Mouse (Mus musculus): ENCODE results near the gene Adsl. TPM values are rescaled to one million over a fixed set of nuclear protein-coding genes. Genes with fewer than 3 reads are reported as not detected.

Gene Adsl
- polyA plus RNA-seq, 1 experiment, result 47.2 TPM

- no peak for DNase-seq (ENCODE audit: low read depth)
Measured at GRCm38 (mm10) chr15:81006127-81006735, 57.9 kb downstream of the Adsl start.

GRCm38 (mm10) chr15:81007339-81007738 is 59.0 kb downstream of the Adsl start:
- no peak for DNase-seq (ENCODE audit: low read depth)

- DNase-seq (ENCODE audit: low read depth), result no peak
Measured at GRCm38 (mm10) chr15:81007905-81008304, 59.6 kb downstream of the Adsl start.

DNA sequence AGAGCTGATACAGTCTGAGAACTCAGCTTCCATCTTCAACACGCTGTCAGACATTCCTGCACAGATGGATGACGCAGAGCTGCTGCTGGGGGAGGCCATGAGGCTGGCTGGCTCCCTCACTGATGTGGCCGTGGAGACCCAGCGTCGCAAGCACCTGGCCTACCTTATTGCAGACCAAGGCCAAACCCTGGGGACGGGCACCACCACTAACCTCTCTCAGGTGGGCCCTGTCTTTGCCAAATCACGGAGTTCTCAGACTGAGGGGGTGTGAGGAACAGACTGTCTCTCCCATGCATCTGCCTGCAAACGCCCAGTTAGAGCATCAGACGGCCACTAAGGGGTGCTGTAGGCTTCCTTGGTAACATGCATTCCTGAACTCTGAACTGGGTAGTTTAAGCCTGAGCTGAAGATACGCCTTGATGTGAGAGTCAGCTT is 60.4 kb downstream of the Adsl start:
- DNase-seq (ENCODE audit: low read depth), result no peak

DNA sequence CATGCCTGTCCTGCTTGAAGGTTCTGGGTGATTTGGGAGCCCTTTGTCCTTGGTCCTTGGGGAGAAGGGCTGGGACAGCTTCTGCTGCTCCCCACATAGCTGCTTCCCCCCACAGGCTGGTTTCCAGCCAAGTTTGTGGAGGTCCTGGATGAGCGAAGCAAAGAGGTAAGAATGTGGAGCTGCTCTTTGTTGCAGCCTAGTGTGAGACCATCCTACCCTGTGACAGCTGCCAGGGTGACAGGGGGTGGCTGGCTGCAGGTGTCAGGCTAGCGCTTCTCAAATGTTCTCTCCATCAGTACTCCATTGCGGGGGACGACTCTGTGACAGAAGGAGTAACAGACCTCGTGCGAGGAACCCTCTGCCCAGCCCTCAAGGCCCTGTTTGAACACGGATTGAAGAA is 61.8 kb downstream of the Adsl start:
- no peak for DNase-seq (ENCODE audit: low read depth)

DNA sequence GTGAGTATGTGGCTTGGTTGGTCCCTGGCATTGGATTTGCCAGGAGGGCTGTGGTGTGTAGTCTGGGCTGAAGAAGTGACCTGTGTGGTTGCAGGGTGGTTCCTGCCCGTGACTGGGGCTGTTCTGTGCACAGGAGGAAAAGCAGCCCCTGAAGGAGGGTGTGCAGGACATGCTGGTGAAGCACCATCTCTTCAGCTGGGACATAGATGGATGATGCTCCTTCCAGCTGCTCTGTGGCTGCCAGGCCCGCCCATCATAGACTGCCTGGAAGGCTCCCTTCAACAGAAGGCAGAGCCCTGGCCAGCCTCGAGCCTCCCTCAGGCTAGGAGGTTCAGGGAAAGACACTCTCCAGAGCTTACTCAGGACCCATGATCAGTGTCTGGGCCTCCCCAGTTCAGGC is 63.2 kb downstream of the Adsl start:
- no peak for DNase-seq (ENCODE audit: low read depth)

DNA sequence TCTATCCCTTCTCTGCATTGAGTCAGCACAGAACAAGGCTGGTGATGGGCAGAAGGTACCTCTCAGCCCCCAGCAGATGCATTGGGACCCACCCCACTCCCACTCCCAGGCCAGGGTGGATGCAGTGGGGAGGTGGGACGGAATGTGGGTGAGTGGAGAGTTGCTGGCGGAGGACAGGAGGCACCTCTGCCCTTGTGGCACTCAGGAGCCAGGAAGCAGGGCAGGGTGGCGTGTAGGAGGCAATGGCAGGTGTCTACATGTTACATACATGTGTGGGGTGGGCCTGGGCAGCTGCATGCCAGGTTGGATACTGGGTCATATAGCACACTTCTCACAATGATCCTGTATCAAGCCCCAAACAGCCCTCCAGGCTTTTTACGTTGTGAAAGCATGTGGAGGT is 64.1 kb downstream of the Adsl start:
- DNase-seq (ENCODE audit: low read depth), result no peak

- DNase-seq (ENCODE audit: low read depth), result no peak
Measured at GRCm38 (mm10) chr15:81013186-81013585, 64.9 kb downstream of the Adsl start.

DNA sequence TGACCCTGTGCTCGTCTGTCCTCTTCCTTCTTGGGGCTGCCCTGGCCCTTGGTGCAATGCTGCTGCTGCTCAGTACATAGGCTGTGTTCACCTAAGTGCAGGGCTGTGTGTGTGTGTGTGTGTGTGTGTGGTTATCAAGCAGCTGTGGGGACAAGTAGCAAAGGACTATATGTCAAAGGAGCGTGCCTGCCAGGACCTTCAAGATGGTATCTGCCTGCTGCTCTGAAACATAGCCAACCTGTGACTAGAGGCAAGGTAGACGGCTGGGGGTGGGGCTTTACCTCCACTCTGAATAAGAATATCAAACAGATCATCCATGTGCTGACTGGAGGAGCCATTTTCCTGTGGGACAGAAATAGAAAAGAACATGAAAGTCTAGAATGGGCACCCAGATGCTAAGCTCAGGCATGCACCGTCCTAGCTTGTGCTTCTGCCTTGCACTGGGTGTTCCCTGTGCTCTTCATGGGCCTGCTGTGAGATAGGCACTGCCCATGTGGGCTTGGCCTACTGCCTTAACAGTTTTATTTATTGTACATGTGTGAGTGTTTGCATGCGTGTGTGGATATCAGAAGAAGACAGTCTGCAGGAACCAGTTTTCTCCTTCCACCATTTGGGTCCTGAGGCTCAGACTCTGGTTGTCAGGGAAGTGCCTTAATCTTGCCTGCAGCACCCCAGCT is 66.9 kb downstream of the Adsl start:
- no peak for DNase-seq (ENCODE audit: low read depth)

GRCm38 (mm10) chr15:81016488-81016887 is 68.2 kb downstream of the Adsl start:
- no peak for DNase-seq (ENCODE audit: low read depth)

DNA sequence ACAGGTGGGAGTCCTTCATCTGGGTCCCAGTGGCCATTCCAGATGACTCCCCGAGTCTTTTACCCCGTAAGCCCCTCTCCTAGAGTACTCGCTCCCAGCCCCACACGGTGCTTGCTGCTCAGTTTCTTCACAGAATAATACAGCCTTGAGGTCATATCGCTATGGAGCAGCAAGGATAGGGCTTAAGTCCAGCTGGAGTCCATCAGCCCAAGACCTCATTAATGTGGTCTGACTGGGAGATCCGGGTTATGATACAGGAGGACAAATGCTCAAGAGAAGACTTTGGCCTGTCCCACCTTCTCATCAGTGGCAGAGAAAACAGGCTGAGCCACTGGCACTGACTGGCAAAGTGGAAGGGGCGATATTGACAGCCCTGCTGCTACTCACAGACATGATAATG is 69.0 kb downstream of the Adsl start:
- DNase-seq (ENCODE audit: low read depth), result no peak

Other genes starting within 250 kb of the Adsl start
- gene Tnrc6b, start 237.2 kb upstream of the Adsl start, polyA plus RNA-seq (2012; rRNA removed), result 10.0 and 14.1 TPM in 2 replicates
- gene Sgsm3, start 29.3 kb downstream of the Adsl start, polyA plus RNA-seq (2012; rRNA removed), result 25.1 and 34.0 TPM in 2 replicates
- gene Mrtfa, start 242.3 kb downstream of the Adsl start, polyA plus RNA-seq (2012; rRNA removed), result 15.5 and 18.2 TPM in 2 replicates